Mouse (Mus musculus) ES-E14 (cell line): ENCODE data around the gene 4930432K21Rik.

Experiments
- CHD2 ChIP-seq: IDR thresholded peaks from 2 replicates; pipeline ENCODE4 v1.6.1; 2014; ENCODE audit warnings: mild to moderate bottlenecking, low read depth, low read length, inconsistent platforms
- HCFC1 ChIP-seq: IDR thresholded peaks from 2 replicates; pipeline ENCODE4 v1.6.1; 2012; ENCODE audit warnings: low read length, inconsistent platforms, borderline replicate concordance; ENCODE audit not compliant: insufficient read depth
- ZC3H11A ChIP-seq: IDR thresholded peaks from 2 replicates; pipeline ENCODE4 v1.6.1; 2012; ENCODE audit warnings: low read depth, mild to moderate bottlenecking, inconsistent platforms, low read length, borderline replicate concordance
- ZNF384 ChIP-seq: IDR thresholded peaks from 2 replicates; pipeline ENCODE4 v1.6.1; 2012; ENCODE audit warnings: low read depth, low read length, inconsistent platforms

DNA sequence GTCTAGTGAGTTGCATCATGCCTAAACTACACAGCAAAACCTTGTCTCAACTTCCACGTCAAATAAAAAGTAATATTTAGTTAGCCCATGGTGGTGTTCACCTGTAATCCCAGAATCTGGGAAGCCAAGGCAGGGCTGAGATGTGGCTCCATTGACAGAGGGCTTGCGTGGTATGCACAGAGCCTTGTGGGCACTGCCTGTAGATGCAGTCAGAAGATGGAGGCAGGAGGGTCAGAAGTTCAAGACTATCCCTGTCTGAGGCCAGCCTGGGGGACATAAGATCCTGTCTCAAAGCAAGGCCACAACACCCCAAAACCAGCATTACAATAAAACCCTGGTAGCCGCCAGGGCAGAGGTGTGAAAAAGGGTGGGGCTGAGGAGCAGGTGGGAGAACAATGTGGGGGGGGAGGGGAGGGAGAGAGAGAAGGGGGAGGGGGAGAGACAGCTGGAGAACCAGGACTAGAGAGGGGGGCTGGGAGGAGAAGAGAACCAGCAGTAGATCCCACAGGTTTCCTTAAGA is 46.5 kb downstream of the 4930432K21Rik start:
- TF ChIP-seq HCFC1 (no peak), ZNF384 (no peak), ZC3H11A (no peak), CHD2 (0 out of 2 replicates have a peak, but pooled peaks have one; percentile 1)
